Mouse (Mus musculus): ENCODE measurements around the gene Zkscan17.
"Not testable (repeated sequence)": the region's sequence is repeated elsewhere in the genome, so short reads cannot be mapped to it uniquely, and the experiment has no call there.

Gene Zkscan17

DNA sequence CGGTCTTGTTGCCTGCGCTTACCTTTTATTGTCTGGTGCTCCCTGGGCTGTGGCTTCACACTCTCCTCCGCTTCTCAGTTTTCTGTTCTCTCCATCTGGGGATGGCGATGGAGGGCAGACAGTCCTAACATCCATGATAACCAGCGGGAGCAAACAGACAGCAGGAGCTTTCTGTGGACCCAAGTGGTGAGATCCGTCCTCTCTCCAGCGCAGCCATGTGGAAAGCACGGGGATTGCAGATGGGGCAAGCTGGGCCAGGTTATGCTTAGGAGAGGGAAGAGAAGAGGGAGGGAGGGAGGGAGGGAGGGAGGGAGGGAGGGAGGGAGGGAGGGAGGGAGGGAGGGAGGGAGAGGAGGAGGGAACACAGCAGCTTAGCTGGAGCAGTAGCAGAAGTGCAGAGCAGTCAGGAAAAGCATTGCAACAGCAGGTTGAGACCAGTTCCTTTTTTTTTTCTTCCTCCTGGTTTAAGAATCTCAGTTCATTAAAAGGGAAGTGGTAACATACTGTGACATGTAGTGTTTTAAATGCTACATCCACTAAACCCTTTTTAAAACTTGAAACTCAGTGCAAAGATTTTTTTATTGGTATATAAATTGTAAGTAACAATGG, at the start of gene Zkscan17:
TSS of gene Zkscan17 (minus strand) at position 280 of the 609 bp plus-strand sequence.
- in situ Hi-C loops (cut with MboI, MseI) = no loop called here

DNA sequence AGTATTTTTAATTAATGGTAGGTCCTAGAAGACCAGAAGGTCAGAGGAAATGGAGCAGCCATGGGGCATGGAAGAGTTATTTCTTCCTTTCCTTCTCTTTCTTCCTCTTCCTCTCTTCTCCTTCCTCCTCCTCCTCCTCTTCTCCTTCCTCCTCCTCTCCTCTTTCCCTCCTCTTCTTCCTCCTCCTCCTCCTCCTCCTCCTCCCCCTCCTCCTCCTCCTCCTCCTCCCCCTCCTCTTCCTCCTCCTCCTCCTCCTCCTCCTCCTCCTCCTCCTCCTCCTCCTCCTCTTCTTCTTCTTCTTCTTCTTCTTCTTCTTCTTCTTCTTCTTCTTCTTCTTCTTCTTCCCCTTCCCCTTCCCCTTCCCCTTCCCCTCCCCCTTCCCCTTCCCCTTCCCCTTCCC, 49.6 kb upstream of the Zkscan17 start, which contains the start of gene Olfr222:
TSS of gene Olfr222 (minus strand) at position 101 of the 400 bp plus-strand sequence.
- in situ Hi-C loops (cut with MboI, MseI) = not testable (repeated sequence)

DNA sequence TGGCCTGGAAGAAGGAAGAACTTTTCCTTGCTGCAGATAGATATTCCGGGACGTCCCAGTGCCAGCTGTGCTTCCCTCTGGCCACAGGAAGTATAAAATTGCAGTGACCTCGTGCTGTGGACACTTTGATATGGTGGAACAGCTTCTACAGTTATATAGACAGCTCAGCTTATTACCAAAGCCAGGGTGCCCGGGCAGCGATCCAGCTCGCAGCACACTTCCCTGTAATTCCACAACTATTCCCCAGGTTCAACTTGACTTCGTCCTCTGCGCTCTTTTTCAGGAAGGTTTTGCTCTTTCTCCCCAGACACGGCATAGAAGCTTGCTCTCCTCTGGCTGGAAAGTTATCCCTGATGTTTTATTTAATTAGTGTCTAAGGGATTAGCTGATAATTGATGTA, 49.2 kb upstream of the Zkscan17 start:
- in situ Hi-C loops (cut with MboI, MseI) = no loop called here

DNA sequence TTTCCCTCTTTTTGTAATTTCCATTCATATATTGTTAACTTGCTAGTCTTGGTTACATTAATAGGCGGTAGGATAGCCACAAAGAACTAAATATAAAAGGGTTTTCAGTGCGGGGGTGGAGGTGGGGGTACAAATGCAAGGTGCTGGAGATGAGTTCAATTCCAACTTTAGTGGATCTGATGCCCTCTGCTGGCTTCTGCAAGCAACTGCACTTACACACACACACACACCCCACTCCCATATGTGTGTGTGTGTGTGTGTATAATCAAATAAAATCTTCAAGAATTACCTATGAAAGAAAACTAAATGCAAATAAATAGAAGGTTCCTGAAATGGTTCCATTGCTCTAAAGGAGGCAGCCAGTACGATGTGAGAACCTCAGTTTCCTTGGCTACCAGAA, 42.8 kb upstream of the Zkscan17 start:
- in situ Hi-C loops (cut with MboI, MseI) = no loop called here

DNA sequence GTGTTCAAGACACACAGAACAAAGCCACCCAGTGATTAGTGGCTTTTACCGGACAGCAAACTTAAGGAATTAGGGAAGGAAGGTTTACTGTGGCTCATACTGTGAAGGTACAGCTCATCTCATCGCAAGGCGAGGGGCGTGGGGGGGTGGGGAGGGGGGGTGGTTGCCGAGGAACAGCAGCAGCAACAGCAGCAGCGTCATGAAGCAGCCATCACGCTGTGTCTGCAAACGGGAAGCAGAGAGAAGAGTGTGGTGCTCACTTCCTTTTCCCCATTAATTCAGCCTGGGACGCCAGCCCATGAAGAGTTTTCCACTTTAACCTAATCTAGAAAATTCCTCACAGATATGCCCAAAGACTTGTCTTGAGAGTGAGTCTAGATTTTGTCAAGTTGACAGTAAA, 36.3 kb upstream of the Zkscan17 start:
- in situ Hi-C loops (cut with MboI, MseI) = no loop called here

DNA sequence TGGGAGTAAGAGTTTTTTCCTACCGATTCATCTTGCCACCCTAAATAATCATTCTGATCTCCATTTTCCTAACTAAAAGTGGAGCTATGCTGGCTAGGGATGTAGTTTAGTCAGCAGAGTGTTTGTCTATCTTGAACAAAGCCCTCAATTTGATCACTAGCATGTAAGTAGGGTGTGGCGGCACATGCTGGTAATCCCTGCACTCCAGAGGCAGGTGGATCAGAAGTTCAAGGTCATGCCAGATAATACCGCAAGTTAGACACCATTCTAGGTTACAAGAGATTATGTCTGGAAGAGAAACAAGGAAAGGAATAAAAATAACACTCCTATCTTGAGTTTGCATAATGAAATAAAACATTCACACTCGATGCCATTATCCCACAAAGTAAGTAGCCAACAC, 35.8 kb upstream of the Zkscan17 start:
- in situ Hi-C loops (cut with MboI, MseI) = no loop called here

DNA sequence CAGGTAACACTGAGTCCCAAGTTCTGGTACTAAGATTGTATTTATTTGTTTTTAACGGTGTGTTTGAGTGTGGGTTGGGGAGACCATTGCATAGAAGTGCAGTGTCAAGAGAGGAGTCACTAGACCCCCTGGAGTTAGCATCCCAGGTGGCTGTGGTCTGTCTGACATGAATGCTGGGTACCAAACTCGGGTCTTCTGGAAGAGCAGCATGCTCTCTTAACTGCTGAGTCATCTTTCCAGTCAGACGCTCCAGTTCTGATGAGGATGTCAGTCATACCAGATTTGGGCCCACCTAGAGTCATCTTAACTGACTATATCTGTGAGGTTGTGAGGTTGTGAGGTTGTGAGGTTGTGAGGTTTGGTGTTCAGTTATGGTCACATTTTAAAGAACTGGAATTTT, 34.4 kb upstream of the Zkscan17 start:
- in situ Hi-C loops (cut with MboI, MseI) = no loop called here

DNA sequence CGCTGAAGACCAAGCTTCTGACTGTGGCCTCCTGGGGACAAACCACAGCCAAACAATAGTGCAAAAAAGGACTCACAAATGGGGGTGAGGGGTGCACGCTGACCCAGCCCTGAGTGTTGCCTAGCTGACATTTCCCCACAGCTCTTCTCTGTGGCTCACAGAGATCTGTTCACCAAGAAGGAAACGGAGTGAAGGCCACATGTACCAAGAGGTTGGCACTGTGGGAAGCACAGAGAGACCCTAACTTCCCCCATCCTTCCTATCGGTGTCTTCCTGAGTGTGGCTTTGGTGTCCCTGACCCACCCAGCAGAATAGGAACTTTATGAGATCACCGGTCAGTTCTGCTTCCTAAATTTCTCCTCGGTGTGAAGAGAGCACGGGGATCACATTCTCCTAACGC, 28.0 kb upstream of the Zkscan17 start:
- in situ Hi-C loops (cut with MboI, MseI) = no loop called here

DNA sequence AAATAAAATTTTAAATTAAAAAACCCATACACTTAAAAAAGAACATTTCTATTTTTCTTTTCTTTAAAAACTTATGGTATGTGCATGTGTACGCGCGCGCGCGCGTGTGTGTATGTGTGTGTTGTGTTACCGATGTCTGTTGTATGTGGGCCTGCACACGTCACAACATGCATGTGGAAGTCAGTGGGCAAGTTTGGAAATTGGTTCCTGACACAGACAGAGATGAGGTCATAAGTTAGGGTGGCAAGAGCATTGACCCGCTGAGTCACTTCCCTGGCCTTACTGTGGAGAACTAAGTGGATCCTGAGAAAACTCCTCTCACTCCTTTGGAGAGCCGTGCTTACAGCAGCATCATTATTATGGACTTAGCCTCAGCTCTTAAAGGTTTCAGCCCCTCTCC, 27.6 kb upstream of the Zkscan17 start:
- in situ Hi-C loops (cut with MboI, MseI) = no loop called here

DNA sequence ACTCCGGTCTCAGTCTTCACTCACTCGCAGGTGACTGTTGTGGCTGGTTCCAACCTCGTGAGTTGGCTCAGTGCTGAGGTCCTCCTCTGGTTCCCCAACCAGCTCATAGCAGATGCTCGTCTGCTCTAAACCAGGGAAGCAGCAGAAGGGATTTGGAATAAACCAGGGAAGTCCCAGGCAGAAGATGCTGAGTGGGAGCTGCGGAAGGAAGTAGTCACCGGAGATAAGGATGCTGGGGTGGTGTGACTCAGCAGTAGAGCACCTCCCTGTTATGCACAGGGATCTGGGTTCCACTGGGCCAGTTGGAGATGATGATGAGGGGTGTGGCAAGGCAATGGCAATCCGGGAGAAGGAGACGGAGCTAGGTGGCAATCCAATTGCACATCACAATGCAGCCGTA, 17.5 kb upstream of the Zkscan17 start:
- in situ Hi-C loops (cut with MboI, MseI) = no loop called here

DNA sequence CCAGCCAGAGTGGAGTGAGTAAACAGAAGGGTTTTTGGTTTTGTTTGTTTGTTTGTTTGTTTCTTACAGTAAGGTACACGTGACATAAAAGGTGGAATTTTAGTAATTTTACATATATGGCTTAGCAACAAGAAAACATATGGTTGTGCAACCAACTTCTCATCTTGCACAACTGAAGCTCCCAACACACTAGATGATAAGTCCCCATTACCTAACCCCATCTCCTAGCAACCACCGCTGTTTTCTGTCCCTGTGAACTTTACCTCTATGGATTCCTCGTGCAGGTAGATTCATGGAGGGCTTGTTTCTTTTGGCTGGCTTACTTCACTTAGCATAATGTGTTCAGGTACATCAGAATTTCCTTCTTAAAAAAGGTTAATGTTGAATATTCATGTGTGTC, 16.8 kb upstream of the Zkscan17 start:
- in situ Hi-C loops (cut with MboI, MseI) = no loop called here

DNA sequence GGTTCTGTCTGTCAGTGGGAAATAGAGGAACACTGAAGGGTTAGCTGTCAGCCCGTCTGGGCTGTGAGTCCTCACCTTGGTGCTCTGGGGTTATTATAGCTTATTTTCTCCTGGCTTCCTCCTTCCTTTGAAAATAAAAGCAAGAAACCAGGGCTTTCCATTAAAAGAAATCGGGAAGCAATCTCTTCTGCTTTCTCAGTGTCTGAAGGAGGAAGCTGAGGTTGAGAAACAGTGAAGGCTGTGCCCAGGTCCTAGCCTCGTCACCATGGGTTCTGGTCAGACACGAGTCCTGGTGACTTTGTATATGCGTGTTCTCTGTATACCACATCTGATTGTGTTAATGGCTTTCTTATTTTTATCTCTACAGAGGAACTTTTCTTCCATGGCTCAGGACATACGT, 15.9 kb upstream of the Zkscan17 start:
- in situ Hi-C loops (cut with MboI, MseI) = no loop called here

DNA sequence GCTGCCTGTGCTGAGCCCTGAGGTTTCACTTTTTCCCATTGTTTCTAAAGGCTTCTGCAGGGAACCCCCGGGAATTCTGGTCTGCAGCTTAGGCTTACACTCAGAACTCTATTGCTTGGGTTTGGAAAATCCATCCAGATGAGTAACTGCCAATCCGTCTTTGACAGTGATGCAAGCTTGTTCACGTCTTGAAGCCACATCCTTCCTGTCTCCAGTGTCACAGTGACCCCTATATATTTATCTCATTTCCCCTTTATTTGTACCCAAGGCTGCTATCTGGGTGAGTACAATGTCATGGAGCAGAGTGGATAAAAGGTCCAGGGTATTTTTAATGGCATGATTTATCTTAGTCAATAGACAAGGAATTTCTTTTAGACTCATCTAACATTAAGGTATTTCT, 14.8 kb upstream of the Zkscan17 start, which contains the start of gene Nlrp3:
TSS of gene Nlrp3 (plus strand) at position 245 of the 400 bp plus-strand sequence.
- in situ Hi-C loops (cut with MboI, MseI) = no loop called here

DNA sequence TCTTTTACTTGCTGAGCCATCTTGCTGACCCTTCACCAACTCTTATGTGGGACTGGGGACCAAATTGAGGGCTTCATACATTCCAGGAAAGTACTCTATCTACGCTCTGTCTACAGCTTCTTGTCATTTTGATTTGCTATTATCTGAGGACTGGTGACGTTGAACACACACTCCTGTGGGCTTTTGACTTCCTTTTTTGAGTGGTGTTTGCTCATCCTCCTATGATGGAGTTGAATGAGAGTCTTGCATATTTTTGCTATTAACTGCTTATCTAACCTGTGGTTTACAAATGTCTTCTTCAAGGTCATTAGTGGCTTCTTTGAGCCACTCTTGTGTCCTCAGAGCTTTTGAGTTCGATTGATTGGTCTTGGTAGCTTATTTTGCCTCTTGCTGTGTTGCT, 13.6 kb upstream of the Zkscan17 start:
- in situ Hi-C loops (cut with MboI, MseI) = no loop called here

DNA sequence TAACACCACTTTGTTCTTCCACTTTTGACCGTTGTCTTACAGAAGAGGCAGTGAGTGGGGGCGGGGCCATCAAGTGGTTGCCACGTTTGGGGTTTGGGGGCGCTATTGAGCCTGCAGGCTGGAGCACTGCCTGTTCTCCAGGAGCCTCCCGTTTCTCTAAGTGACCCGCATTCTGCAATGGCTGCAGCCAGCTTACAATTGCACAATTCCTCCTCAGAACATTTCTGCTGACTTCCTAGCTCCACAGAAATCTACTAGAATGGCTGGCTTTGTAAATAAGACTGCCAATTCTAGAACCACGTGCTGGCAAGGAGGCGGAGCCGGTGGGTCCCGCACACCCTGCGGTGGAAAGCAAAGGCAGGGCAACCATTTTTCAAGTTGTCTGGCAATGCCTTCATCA, 11.8 kb upstream of the Zkscan17 start:
- in situ Hi-C loops (cut with MboI, MseI) = no loop called here

DNA sequence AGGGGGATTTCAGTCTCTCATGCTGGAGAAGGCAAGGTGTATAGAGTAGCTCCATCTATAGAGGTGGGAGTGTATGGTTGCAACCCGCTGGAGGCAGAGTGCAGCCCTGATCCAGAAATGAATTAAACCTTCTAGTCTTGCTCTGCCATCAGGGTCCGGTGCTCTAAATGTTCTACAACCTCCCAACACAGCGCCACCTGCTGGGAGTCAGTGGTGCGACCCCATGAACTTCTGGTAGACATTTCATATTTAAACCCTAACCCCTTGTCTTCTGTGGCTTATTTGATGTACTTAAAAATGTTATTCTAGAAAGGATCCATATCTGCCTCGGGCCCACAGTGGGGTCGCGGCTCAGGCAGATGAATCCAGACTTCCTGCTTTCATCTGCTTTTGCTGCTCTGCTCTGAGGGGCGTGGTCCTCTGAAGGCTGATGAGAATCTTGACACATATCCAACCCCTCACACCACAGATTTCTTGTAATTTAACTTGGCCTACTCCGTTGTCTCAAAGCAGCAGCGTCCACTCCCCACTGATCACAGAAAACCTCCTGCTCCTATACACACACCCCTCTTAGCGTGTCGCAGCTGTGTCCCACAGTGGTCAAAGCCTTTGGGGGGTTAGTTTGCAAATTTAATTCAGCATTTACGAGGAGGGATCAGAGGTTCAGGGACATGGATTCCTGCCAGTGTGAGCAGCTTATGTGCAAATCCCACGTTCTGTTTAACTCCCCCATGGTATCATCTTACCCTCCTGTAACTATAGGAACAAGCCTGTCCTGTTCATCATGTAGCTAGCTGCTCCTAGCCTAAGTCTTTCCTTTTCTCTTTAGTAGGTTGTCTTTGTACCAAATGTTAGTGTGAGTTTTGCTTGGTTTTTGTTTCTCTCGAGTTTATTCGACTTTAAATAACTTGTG, 10.9 kb upstream of the Zkscan17 start:
- in situ Hi-C loops (cut with MboI, MseI) = no loop called here

DNA sequence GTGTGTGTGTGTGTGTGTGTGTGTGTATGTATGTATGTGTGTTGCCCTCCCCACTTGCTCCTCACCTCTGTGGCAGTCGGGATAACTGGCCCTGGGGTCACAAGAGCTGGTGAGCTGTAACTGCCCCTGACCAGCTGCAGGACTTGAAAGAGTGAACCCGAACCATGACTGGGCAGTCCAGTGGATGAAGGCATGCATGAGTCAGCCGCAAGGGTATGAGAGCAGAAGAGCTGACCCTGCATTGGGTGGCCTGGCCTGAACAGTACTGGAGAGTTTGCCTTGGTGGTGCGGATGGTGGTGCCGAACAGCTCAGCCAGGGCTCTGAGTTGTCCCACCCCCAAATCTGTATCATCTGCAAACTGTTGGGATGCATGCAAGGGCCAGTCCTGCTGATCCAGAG, 5.0 kb upstream of the Zkscan17 start:
- in situ Hi-C loops (cut with MboI, MseI) = no loop called here

DNA sequence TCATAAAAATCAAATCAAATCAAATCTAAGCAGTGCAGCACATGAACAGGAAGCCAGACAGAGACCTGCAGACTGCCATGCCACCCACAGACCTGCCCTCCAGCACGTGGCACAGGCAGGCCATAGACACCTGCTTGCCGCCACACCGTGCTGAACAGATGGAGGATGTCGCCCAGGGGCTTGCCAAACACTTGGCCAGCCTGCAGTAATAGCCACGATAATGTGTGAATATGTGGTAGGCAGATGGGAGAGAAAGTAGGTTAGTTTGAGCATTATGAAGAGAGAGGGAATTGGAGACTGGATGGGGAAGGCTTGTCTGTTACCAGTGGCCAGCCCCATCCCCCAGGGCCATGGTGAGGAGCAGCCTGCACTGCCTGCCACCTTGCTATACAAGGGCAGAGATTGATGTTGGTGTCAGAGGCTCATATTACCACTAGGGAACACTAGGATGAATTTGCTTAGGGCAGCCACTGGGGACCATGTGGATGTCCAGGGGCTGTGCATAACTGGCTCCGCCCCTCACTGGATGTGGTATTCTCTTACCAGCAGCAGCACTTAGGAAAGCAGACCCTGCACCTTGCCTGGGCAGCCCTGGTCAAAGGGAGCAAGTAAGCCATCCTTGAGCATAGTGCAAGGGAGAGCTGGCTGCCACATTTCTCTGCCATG, 4.5 kb upstream of the Zkscan17 start:
- in situ Hi-C loops (cut with MboI, MseI) = no loop called here

DNA sequence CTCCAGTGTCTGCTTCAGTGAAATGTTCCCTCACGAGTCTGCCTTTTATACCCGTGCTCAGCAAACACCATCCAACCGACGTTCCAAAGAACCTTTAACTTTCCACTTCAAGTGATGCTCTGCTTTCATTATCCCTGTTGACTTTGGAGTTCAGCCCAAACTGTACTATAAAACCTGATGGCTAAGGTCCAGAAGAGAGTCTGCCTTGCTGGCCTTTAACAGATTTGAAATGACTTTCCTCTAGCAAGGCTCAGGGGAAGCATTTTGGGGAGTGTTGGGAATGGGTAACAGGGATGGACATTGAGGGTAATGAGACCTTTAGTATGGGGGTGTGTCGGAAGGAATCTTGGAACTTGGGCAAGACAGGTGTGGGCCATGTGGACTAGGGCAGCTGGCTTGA, 3.7 kb upstream of the Zkscan17 start:
- in situ Hi-C loops (cut with MboI, MseI) = no loop called here

DNA sequence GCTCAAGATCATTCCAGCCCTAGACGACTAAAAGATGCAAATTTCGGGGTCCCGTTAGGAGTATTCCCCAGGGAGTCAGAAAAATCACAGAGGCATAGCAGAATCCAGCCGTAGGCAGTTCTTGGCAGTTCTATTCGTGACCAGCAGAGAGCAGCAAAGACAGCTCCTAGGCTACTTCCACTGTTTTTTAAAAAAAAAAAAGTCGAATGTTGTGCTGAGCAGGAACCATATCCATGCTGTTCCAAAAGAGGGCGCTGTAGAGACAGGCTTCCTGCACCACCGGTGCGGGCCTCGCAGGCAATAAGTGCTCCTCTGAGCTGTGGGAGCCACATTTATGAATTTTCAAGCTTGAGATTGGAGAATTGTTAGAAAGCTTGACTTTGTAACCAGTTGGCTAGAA, 1.3 kb downstream of the Zkscan17 start:
- in situ Hi-C loops (cut with MboI, MseI) = no loop called here

DNA sequence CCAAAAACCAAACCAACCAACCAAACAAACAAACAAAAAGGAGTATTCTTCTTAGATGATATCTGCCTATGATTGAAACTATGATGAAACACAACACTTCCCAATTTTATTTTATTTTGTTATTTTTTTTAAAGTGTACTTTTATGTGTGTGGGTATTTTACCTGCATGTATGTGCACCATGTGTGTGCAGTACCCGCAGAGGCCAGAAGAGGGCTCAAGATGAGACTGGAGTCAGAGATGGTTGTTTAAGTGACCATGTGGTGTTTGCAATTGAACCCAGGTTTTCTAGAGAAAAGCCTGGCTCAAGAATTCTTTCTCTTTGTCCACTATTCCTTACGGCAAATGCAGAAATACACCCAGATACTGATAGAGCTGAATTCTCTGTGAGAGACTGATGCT, 2.4 kb downstream of the Zkscan17 start:
- in situ Hi-C loops (cut with MboI, MseI) = no loop called here

DNA sequence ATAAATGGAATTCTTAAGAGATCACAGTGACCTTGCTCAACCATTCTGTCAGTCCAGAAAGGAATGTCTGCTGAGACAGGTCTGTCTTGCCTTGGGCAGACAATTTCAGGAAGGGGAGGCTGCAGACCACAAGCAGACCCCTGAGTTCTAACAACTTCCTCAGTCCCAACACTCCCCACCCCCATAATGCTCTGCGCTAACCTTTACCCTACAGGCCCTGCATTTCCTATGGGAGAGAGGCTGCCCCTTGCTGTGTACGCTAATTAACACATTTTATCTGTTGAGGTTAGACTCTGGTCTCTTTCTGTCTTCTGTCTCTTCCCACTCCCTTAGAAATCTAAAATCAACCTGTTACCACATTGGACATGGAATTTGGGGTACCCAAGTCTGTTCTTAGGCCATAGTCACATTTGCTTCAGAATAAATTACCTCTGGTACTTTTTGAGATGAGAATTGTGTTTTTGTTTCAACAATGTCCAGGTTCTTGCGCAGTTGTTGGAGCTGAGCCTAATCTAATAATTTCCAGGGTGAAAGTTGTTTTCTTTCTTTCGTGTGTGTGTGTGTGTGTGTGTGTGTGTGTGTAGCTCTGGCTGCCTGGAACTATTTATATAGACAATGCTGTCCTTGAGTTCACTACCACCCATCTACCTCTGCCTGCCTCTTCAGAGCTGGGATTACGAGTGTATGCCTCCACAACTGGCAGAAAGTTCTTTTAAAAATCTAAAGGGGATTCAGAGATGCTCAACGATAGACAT, 6.6 kb downstream of the Zkscan17 start:
- in situ Hi-C loops (cut with MboI, MseI) = loop anchor here (10.0 kb wide), 1 partner anchor 865 kb away; no protein-coding TSS in a partner anchor

Measured in T-helper 1 cell (primary cell).